Mouse (Mus musculus) megakaryocyte-erythroid progenitor cell, adult 5-6 weeks (primary cell): ENCODE measurements around the gene Fbxl7. TPM values are rescaled to one million over a fixed set of nuclear protein-coding genes. Genes with fewer than 3 reads are reported as not detected.

Experiments
- ATAC-seq: replicated peaks from 2 replicates; pipeline ENCODE4 v1.8.0; 2016; ENCODE audit warnings: mild to moderate bottlenecking, inconsistent platforms; ENCODE audit not compliant: severe bottlenecking, poor library complexity, low FRiP score, low TSS enrichment
- total RNA-seq, 2 experiments: library from RNA; stranded (forward) in 1 of 2; stranded (reverse) in 1 of 2; fragments of 200-1000, 215-1000 nt in 1 of 2; fragments of >200 nt in 1 of 2; fragmentation: Nextera tagmentation in 1 of 2; gene quantifications; 2 replicates each; pipeline ENCODE4 v1.2.3; 2014 to 2017

Fbxl7 gene
- total RNA-seq, 2 experiments from 2014 or later: not detected

DNA sequence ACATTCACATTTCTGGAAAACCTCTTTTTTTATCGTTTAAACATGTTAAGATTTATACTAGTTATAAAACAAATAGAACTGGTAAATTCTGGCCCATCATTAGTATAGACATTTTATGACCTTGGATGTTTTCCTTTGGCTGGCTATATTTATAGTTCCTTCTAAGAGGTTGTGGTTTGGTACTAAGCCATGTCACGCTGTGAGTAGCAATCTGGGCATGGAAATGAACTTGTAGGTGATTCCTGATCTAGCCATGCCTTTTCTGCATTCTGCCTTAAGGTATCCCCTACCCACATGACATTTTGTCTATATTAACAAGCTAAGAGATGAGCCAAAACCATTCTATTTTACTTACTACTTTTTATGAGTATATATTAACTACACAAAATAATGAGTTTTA lies 329.3 kb downstream of the Fbxl7 start:
- ATAC-seq: no peak

DNA sequence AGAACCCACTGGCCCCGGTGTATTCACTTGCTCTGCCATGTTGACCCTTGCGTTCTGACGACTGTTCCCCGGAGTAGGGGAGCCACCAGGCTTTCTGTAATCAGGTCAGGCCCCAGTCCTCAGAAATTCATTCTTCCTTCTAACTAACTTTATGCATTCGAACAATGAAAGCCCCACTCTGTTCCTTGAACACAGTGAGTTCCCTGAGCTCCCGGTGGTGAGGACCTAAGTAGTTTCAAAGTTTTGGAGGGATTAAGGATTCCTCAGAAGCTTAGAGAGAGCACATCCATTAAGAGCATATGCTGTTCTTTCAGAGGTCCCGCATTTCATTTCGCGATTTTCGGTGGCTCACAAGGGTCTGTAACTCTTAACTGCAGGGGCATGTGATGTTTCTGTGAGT lies 341.8 kb downstream of the Fbxl7 start:
- no peak for ATAC-seq

DNA sequence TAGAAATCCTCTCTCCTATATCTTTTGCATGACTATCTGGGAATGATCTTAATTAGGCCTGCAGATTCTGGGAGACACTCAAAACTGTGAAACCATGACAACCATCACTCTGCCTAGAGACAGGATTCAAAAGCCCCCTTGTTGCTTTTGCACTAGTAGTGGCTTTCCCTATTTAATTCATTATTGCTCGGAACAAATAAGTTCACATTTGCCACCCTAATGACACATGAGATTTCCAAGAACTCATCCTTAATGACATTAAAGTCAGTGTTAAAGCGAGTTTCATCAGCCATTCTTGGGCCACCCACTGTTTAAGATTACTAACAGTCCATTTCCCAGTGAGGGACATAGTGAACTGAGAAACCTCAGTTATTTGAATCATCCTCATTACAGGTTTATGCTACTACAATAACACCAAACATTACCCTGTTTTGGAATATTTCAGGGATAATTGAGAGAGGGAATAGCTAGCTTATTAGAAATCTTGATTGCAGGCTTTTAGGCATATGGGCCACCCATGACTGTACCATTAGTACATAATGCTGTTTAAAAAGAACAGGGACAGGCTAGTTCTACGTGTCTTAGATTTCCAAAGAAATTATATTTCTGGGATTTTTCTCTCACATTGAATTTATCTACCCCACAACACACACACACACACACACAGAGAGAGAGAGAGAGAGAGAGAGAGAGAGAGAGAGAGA lies 361.2 kb downstream of the Fbxl7 start:
- ATAC-seq: no peak

DNA sequence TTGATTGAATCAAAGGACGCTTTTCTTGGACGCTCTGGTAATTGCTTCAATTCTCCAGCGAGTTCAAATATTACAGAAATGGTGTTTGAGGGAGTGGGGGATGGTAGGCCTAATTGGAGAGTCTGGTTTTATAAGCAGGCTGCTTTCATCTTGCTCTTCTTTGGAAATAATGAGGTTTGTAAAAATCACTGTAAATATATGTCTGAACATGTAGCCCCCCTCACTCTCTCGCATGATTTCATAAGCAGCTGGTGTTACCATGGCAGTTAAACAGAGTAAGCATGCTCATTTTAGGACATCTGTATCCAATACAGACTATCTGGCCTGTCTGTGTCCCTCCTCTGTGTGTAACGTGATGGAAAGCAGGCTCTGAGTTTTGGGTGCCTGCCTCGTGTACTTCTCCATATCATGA lies 376.2 kb downstream of the Fbxl7 start:
- ATAC-seq: no peak

DNA sequence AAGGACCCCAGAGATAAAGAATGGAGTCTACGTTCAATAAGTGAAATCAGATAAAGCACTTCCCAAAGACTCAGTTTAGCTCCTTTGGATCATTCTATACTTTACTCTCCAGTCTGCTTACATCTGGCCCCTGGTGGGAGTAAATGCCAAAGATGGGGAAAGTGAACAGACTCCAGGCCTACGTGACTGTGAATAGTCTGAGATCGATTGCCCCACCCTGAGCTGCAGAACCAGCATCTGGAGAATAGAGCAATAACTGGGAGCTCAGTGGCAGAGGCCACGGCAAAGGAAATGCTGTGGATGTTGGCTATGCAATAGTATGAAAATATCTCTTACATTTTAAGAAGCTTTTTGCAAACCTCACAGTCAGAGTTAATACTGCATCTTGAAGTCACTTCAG lies 394.4 kb downstream of the Fbxl7 start:
- ATAC-seq: no peak
